Mouse (Mus musculus) CH12.LX (cell line): ENCODE measurements at regions not wholly inside any gene's neighbourhood (a gene's known extent, or its start where the extent isn't known, plus 50 kb on each side); places are given as distances from the start of the nearest gene placed in this dataset.

Experiments used
- SMC3 ChIP-seq: IDR thresholded peaks from 2 replicates; pipeline ENCODE4 v1.6.1; 2011; ENCODE audit warnings: low read depth, low read length, improper control_type of control experiment
- USF1 ChIP-seq: IDR thresholded peaks from 2 replicates; pipeline ENCODE4 v1.6.1; 2014; ENCODE audit warnings: low read depth, mild to moderate bottlenecking, inconsistent platforms, low read length, improper control_type of control experiment

GRCm38 (mm10) chr2:57566103-57566502, 328.7 kb downstream of the Gpd2 start:
- TF ChIP-seq USF1 (no peak), SMC3 (no peak)
